Mouse (Mus musculus): ENCODE data around the gene Polm. TPM values are rescaled to one million over a fixed set of nuclear protein-coding genes. Genes with fewer than 3 reads are reported as not detected.

The Polm gene
- total RNA-seq, 2 experiments from 2014 or later = 2.5 to 10.4 TPM

GRCm38 (mm10) chr11:5856479-5857130 lies 18.8 kb upstream of the Polm start:
- ATAC-seq (replicated peaks; ENCODE audit: low FRiP score, poor library complexity, severe bottlenecking) = no peak

- no peak for ATAC-seq (replicated peaks; ENCODE audit: low FRiP score, poor library complexity, severe bottlenecking)
Observed at GRCm38 (mm10) chr11:5855902-5856301, 18.1 kb upstream of the Polm start.

- ATAC-seq (replicated peaks; ENCODE audit: low FRiP score, poor library complexity, severe bottlenecking) = no peak
Observed at GRCm38 (mm10) chr11:5855481-5855880, 17.7 kb upstream of the Polm start.

- no peak for ATAC-seq (replicated peaks; ENCODE audit: low FRiP score, poor library complexity, severe bottlenecking)
Observed at GRCm38 (mm10) chr11:5852314-5852713, 14.5 kb upstream of the Polm start.

GRCm38 (mm10) chr11:5851021-5851736 lies 13.4 kb upstream of the Polm start:
- 0 out of 2 replicates have a peak, but pooled peaks have one; percentile 25 for ATAC-seq (replicated peaks; ENCODE audit: low FRiP score, poor library complexity, severe bottlenecking)

- ATAC-seq (replicated peaks; ENCODE audit: low FRiP score, poor library complexity, severe bottlenecking) = no peak
Observed at GRCm38 (mm10) chr11:5850452-5850851, 12.6 kb upstream of the Polm start.

GRCm38 (mm10) chr11:5849316-5849715 lies 11.5 kb upstream of the Polm start:
- 0 out of 2 replicates have a peak, but pooled peaks have one; percentile 19 for ATAC-seq (replicated peaks; ENCODE audit: low FRiP score, poor library complexity, severe bottlenecking)

GRCm38 (mm10) chr11:5848741-5849140 lies 10.9 kb upstream of the Polm start:
- no peak for ATAC-seq (replicated peaks; ENCODE audit: low FRiP score, poor library complexity, severe bottlenecking)

- no peak for ATAC-seq (replicated peaks; ENCODE audit: low FRiP score, poor library complexity, severe bottlenecking)
Observed at GRCm38 (mm10) chr11:5846639-5847345, 9.0 kb upstream of the Polm start.

GRCm38 (mm10) chr11:5843131-5843530 lies 5.3 kb upstream of the Polm start:
- ATAC-seq (replicated peaks; ENCODE audit: low FRiP score, poor library complexity, severe bottlenecking) = no peak

- ATAC-seq (replicated peaks; ENCODE audit: low FRiP score, poor library complexity, severe bottlenecking) = no peak
Observed at GRCm38 (mm10) chr11:5841751-5842150, 3.9 kb upstream of the Polm start.

- ATAC-seq (replicated peaks; ENCODE audit: low FRiP score, poor library complexity, severe bottlenecking) = no peak
Observed at GRCm38 (mm10) chr11:5840346-5840745, 2.5 kb upstream of the Polm start.

- ATAC-seq (replicated peaks; ENCODE audit: low FRiP score, poor library complexity, severe bottlenecking) = no peak
Observed at GRCm38 (mm10) chr11:5836126-5836525, 1.7 kb downstream of the Polm start.

GRCm38 (mm10) chr11:5835057-5835456 lies 2.8 kb downstream of the Polm start:
- ATAC-seq (replicated peaks; ENCODE audit: low FRiP score, poor library complexity, severe bottlenecking) = no peak

GRCm38 (mm10) chr11:5834506-5834905 lies 3.3 kb downstream of the Polm start:
- ATAC-seq (replicated peaks; ENCODE audit: low FRiP score, poor library complexity, severe bottlenecking) = no peak

- ATAC-seq (replicated peaks; ENCODE audit: low FRiP score, poor library complexity, severe bottlenecking) = no peak
Observed at GRCm38 (mm10) chr11:5829327-5829726, 8.5 kb downstream of the Polm start.

GRCm38 (mm10) chr11:5828509-5829191 lies 9.2 kb downstream of the Polm start:
- ATAC-seq (replicated peaks; ENCODE audit: low FRiP score, poor library complexity, severe bottlenecking) = no peak

- no peak for ATAC-seq (replicated peaks; ENCODE audit: low FRiP score, poor library complexity, severe bottlenecking)
Observed at GRCm38 (mm10) chr11:5827931-5828330, 9.9 kb downstream of the Polm start.

GRCm38 (mm10) chr11:5825432-5825831 lies 12.4 kb downstream of the Polm start:
- no peak for ATAC-seq (replicated peaks; ENCODE audit: low FRiP score, poor library complexity, severe bottlenecking)

GRCm38 (mm10) chr11:5819223-5819622 lies 18.6 kb downstream of the Polm start:
- no peak for ATAC-seq (replicated peaks; ENCODE audit: low FRiP score, poor library complexity, severe bottlenecking)
